In the genomic region with DNA sequence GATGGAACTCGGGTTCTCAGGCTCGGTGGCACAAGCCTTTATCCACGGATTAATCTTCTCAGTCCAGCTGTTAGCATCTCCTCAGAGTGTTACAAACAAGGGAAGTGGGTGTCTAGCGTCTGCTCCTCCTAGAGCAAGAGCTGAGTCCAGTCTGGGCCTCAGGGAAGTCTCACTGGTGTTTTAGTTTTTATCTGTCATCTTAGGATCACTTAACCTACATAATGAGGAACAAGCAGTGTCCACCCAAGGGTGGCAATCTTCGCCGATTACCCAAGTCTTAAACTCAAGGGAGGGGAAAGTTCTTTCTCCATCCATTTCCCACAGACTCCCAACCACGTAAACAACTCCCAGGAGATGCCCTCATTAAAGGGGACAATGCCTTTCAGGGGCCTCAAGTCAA, we compare ENCODE assay signal across 19 mouse cellular contexts. TPM values are rescaled to one million over a fixed set of nuclear protein-coding genes. Genes with fewer than 3 reads are reported as not detected.
"Had no signal": no experiment of that assay in that cellular context is flagged by ENCODE, and none has a peak within 500 bp of the region (broad histone marks: within the 10 kb centered on the region; RNA-seq: fewer than 3 reads in every experiment).

No protein-coding gene starts in this region.

- DNase-seq: kidney, adult 18-20 months; kidney, adult 9 months; kidney, postnatal 14 days; layer of hippocampus, adult 9-11 months; liver, embryonic 13.5 days; lung, embryonic 14.5 days; lung, postnatal 36 days; midbrain, embryonic 14.5 days; thymus, adult 18-20 months; thymus, postnatal 36 days had no signal

- H3K4me3 ChIP-seq: layer of hippocampus, adult 2 months; liver, embryonic 13.5 days; neural tube, embryonic 12.5 days; neural tube, embryonic 15.5 days had no signal

- H3K36me3 ChIP-seq: liver, embryonic 13.5 days; neural tube, embryonic 12.5 days; neural tube, embryonic 15.5 days had no signal

- H3K4me2 ChIP-seq: liver, embryonic 13.5 days; lung, embryonic 14.5 days; neural tube, embryonic 12.5 days; neural tube, embryonic 15.5 days had no signal

- H3K9ac ChIP-seq: liver, embryonic 13.5 days; lung, embryonic 14.5 days; neural tube, embryonic 12.5 days; neural tube, embryonic 15.5 days had no signal

- H3K4me1 ChIP-seq: neural tube, embryonic 12.5 days; neural tube, embryonic 15.5 days had no signal

- ATAC-seq: inflammation-experienced regulatory T-cells, adult 6 months; intestine, embryonic 16.5 days; lung, postnatal 0 days had no signal

- H3K9me3 ChIP-seq: neural tube, embryonic 15.5 days had no signal

- H3K27ac ChIP-seq: layer of hippocampus, adult 2 months; liver, embryonic 13.5 days; neural tube, embryonic 12.5 days; neural tube, embryonic 15.5 days had no signal

- H3K27me3 ChIP-seq: liver, embryonic 13.5 days; neural tube, embryonic 12.5 days; neural tube, embryonic 15.5 days had no signal

RNA-seq across cellular contexts. Expression of a gene that starts 24.8 kb away (rescaled TPM):
- total RNA-seq: midbrain, postnatal 0 days had no signal
- polyA plus RNA-seq: limb, embryonic 11.5 days; midbrain, embryonic 14.5 days; neural tube, embryonic 12.5 days; spleen, adult 2 months had no signal
